Mouse (Mus musculus): ENCODE results near the gene Golt1b.
"Not testable (repeated sequence)": the region's sequence is repeated elsewhere in the genome, so short reads cannot be mapped to it uniquely, and the experiment has no call there.

Golt1b gene

GRCm38 (mm10) chr6:142387011-142387754 lies at the start of gene Golt1b, which contains the start of gene Recql:
Golt1b (plus strand) TSS chr6:142387221.
Recql (minus strand) TSS chr6:142387087.
- peak; percentile 99 for DNase-seq (ENCODE audit: low spot score in 2 of 2)

DNA sequence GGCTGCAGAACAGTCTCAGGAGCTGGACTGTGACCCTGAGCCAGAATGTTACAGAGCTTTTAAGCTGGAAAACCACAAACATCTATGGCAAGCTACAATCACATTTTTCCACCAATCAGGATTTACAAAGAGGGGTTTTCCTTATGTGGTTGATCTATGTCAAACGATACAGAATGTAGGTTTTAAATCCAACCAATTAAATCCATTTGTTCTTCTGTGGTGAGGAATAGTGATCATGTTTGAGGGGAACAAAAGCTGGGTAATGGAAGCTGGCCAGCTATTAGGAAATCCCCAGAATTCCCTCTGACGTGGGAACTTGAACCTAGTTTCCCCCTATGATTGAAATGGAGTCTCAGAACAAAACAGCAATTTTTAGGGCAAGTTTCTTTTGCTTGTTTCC lies 48.1 kb upstream of the Golt1b start:
- no peak for DNase-seq (ENCODE audit: low spot score in 2 of 2)

DNA sequence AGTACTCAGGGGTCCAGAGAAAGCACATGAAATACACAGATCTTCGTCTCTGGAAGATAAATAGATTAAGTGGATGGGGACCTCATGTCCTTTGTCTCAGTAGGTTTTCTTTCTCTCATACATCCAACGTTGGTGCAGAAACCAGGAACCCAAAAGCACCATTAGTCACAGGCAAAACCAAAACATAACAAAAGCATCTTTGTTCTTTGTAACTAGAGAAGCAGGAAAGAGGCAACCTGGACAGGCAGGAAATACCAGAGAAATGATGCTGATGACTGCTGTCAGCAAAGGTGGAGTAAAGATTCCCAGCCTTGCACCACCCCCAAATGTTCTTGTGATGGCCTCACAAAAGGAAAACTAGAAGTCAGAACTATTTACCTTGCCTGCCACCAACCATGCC lies 47.4 kb upstream of the Golt1b start:
- no peak for DNase-seq (ENCODE audit: low spot score in 2 of 2)

- DNase-seq (ENCODE audit: low spot score in 2 of 2): peak; percentile 74 to 75
These were observed 43.5 kb upstream of the Golt1b start for GRCm38 (mm10) chr6:142343561-142343960.

DNA sequence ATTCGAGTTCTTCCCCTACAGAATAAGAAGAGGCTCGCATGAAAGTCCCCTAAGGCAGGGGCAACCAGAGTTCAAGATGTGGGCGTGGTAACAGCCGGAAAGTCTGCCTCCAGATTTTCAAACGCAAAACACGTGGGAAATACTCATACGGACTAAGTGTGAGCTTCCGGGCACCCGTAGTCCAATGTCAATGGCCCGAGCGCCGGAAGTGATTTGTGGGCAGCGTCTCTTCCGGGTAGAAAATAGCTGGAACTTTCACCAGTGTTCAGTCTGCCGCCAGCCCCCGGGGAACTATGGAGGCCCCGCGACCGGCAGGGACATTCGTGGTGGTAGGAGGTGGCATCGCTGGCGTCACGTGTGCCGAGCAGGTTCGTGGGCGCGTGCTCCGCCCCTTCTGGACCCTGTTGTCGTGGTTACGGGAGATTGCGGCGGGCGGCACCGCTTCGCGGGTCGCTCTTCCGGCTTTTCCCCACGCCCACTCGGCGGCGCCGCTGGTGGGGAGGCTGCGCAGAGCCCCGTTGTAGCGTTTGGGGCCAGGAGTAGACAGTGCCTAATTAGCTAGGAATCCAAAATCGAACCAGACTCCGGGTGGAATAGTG lies 41.5 kb upstream of the Golt1b start, which contains the start of gene Pyroxd1:
TSS of gene Pyroxd1 (plus strand) at position 215 of the 599 bp plus-strand sequence.
- peak; percentile 93 to 94 for DNase-seq (ENCODE audit: low spot score in 2 of 2)

DNA sequence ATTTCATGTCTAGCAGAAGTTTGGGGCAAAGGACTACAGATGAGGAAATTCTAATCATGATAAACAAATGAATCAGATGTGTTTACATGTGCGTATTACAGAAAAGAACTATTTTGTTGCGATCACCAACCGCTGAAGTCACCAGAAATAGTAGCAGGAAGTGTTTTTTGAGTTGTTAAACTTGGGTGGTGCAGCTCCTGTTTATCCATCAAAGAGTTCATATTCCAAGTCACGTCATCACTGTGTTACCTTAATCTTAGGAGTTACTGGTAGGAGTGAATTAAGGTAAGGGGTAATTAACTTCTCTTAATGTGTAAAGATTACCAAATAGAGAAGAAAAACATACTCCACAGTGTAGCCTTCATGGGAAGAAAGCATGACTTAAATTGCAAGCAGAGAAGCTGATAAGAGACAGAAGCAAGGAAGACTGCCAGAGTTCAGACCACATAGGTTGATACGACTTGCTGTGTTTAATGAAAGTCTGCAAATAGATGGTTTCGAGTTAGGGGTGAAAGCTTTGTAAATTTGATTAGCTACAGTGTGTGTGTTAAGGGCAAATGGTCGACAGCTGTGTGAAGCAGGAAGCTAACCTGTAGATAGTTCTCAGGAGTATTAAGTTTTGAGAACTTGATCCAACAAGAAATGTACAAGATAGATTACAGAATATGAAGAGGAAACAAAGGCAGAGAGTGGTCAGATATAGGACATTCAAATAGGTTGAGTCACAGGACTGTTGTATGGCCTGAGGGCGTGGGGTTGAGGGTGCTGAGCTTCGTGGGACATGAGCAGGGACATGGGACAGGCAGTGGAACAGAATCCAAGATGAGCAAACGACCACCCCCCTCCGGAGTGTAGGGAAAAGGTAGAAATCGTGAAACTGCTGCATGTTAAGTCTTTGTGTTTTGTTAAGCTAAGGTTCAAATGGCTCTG lies 40.6 kb upstream of the Golt1b start:
- no peak for DNase-seq (ENCODE audit: low spot score in 2 of 2)

DNA sequence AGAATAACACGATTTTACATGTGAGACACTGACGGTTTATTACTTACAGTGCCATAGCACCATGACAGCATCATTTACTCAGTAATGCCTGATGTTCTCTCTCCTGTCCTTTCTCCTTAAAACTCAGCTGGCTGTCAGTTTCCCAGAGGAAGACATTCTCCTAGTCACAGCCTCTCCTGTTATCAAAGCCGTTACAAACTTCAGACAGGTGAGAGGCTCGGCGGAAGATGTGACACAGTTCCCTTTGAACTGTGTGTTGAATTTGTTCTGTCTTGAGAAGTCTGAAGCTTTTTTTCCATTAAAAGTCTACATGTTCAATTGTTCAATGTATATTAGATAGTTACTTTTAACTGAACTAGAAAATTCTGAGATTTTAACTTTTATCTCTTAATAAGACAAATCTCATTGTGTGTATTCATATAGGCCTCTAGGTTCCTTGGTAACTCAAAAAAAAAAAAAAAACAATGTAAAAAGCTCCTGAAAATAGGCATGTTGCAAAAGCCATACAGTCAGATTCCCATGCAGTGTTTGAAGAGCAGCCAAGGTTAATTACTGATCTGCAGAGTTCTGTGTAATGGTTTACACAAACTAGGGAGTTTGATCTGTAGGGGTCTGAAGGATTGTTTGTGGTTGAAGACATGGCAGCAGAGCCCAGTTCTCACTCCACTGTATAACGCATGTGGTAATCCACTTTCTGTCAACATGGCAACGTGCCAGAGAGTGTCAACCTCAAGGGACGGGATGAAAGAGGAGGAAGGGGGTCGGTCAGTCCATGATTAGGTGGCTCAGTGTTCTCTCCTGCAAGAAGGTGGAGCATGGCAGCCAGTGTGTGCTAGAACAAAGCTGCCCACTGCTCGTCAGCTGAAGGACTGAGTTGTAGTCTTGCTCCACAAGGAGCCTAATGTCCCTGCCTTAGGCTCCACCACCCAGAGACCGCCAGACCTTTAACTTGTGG lies 39.3 kb upstream of the Golt1b start:
- no peak for DNase-seq (ENCODE audit: low spot score in 2 of 2)

- DNase-seq (ENCODE audit: low spot score in 2 of 2): not testable (repeated sequence)
These were observed 34.9 kb upstream of the Golt1b start for GRCm38 (mm10) chr6:142352099-142352498.

DNA sequence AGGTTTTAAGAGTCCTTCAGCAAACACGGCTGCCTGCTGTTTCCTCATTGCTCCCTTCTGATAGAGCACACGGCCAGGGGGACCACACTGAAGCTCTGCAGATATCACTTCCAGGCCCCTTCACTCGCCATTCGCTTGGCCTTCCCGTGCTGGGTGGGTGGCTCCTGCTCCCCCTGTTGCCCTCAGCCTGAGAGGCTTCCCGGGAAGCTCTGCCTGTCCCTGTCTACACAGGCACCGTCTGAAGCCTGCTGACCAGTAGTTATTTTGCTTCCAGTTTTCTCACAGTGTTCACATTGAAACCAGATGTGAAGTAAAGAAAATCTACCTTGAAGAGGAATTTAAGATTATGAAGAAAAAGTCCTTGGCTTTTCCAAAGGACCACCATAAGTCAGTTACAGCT lies 29.9 kb upstream of the Golt1b start:
- no peak for DNase-seq (ENCODE audit: low spot score in 2 of 2)

GRCm38 (mm10) chr6:142362036-142362435 lies 25.0 kb upstream of the Golt1b start:
- no peak for DNase-seq (ENCODE audit: low spot score in 2 of 2)

- no peak for DNase-seq (ENCODE audit: low spot score in 2 of 2)
These were observed 23.9 kb upstream of the Golt1b start for GRCm38 (mm10) chr6:142363019-142363576.

- DNase-seq (ENCODE audit: low spot score in 2 of 2): no peak
These were observed 21.1 kb upstream of the Golt1b start for GRCm38 (mm10) chr6:142365742-142366472.

DNA sequence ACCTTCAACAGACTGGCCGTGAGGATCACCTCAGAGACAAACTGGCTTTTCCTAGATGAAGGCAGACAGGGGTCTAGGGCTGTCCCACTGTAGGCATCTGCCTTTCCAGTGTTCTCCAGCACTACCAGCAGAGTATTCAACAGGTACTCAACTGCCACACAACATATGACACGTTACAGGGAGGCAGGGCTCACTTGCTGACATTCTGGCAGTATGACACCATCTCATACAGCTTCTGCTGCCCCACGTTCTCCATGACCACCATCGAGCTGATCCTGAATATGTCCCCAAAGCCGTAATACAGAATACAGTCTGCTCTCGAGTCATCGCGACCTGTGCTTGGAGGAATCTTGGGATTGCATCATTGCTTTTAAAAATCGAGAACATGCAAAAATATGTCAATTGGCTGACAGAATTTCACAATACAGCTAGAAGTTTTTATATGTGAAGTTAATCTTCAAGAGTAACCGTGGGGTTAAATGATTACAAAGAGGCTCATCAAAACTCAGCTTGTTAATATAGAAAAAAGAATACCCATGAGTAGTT lies 20.5 kb upstream of the Golt1b start:
- no peak for DNase-seq (ENCODE audit: low spot score in 2 of 2)

DNA sequence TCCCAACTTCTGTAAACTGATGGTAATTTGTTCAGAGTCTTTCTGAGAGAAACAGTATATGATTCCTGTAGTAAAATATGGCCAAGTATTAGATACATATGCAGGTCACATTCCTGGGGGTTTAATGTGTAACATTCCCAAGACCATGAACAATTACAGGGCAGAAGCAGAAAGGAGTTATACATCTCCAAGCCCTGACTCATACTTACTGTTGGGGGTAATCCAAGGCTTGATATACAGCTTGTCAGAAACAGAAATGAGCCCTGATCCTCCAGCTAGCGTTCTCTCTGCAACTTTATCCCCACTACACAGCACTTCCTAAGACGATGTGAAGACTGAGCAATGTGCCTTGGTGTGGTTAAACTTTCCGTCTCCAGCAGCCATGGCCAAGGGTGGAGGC lies 19.5 kb upstream of the Golt1b start:
- DNase-seq (ENCODE audit: low spot score in 2 of 2): no peak

DNA sequence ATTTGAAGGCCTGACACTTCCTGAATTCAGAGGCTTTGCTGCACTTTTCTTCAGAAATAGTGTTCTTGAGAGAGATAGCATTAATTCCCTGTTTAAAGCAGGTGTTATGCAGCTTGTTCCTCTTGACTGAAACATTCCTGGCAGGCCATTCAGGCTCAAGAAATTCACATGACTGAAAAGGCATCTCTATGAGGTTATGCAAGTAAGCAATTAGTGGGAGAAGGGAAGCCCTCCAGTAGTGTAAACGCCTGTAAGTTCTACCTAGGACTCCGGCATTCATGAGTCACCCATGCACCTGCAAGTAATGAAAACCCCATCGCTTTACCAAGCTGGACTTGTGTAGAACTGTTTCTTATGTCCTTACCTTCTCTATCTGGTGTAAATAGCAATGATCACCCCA lies 17.5 kb upstream of the Golt1b start:
- no peak for DNase-seq (ENCODE audit: low spot score in 2 of 2)

DNA sequence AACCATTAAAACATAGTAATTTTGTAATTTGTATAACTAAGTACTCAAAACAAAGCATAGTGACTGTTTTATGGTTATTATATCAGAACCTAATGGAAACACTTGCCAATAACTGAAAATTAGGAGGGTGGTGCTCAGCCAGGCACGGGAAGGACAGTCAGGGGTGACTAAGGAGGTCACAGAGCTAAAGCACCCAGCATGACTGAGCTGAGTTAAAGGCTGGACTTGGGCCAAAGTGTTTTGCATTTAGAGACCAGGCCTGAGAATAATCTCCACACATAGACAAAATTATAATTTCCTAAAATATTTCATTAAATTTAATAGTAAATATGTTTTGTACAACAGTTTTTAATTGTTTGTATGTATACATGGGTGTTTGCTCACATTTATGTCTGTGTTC lies 9.9 kb upstream of the Golt1b start:
- DNase-seq (ENCODE audit: low spot score in 2 of 2): no peak

DNA sequence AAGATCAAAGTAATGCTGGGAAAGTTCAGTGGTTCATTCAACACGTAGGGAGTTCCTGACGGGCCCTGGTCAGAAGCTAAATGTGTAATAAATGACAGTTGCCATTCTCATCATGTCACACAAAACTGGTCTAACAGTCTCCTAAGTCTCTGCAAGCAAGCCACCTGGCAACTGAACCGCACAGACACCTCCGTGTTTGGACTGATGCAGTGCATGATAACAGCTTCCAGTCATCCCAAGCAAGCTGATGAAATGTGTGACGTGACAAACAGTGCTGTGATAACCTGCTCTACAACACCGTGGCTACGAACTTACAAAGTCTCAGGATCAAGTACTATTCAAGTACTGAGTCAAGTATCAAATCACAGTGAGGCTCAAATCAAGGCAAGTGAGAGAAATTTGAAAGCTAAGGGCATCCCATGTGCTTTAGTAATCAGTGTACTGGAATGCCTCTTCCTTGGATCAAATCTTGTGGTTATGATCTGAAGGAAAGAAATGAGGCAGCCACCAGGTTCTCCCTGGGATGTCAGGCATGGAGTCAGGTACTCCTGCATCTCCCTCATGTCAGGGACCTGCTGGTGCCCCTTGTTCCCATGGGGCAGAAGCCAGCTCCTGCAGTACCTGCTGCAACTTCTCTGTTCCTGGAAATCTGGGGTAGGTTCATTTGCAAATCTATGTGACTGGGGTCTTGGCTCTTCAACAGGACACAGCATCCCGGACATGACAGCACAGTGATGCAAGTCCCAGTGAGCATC lies 8.3 kb upstream of the Golt1b start:
- DNase-seq (ENCODE audit: low spot score in 2 of 2): no peak

DNA sequence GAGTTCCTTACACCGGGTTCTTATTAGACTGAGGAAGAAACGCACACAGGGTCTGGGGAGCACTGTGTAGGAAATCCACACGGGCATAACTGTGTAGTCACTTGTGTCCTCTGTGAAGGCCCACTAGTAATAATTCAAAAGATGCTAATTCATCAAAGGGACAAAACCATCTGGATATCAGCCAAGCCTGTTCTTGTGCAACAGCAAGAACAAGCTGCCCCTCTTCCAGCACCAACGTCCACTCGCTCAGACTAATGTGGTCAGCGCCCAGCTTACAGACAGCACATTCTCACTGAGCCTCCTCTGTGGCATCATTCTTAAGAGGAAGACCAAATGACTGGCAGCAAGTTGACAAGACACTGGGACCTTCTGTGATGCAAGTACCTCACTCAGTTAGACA lies 7.1 kb upstream of the Golt1b start:
- DNase-seq (ENCODE audit: low spot score in 2 of 2): no peak

DNA sequence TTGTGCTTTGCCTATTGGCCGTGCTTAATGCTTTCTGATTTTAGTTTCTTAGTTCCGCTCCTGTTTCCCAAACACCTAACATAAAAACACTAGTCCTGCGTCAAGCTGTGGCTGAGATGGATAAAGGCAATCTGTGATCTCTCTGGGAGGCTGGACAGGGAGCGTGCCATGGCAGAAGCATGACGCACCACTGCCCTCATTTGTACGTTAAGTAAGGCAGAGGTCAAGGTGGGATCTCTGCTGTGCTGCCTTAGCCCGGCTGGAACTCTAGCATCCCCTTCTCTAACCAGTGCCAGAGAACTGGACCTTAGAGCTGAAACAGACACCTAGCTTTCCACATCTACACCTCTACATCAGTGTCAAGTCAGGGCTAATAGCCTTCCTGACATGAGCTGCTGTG lies 5.4 kb upstream of the Golt1b start:
- DNase-seq (ENCODE audit: low spot score in 2 of 2): no peak
